Mouse (Mus musculus): ENCODE results near the gene Tmem171.

The Tmem171 gene

DNA sequence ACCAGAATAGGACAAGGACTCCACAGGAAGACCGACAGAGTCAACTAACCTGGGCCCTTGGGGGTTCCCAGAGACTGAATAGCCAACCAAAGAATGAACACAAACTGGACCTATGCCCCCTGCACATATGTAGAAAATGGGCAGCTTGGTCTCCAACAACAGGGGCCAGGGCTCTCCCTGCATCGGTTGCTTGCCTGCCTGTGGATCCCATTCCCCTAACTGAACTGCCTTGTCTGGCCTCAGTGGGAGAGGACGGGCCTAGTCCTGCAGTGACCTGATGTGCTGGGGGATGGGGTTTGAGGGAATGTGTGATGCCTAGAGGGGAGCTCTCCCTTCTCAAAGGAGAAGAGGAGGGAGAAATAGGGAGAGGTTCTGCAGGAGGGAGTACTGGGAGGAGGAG, 25.3 kb downstream of the Tmem171 start:
- Histone ChIP-seq H3K27me3 (ENCODE audit: insufficient read depth, low read length) (peaks cover 2% of the 10 kb centered on the region; the same call in 1 of the 2 replicates), H3K4me3 (replicated peaks; ENCODE audit: low read length) (no peak overlapping the region), H3K9me3 (ENCODE audit: low read length) (no peaks in the 10 kb centered on the region), H3K4me1 (replicated peaks; ENCODE audit: low read depth, low read length) (no peaks in the 10 kb centered on the region), H3K36me3 (ENCODE audit: insufficient read depth, low read length) (no peaks in the 10 kb centered on the region)
- TF ChIP-seq POU5F1 (IDR thresholded peaks at IDR 0.05; ENCODE audit: borderline replicate concordance, low read length) = no peak
- TF ChIP-seq CTCF (conservative IDR thresholded peaks at IDR 0.05; ENCODE audit: low read length) = no peak
- TF ChIP-seq NANOG (IDR thresholded peaks at IDR 0.05; ENCODE audit: borderline replicate concordance, low read length) = no peak

DNA sequence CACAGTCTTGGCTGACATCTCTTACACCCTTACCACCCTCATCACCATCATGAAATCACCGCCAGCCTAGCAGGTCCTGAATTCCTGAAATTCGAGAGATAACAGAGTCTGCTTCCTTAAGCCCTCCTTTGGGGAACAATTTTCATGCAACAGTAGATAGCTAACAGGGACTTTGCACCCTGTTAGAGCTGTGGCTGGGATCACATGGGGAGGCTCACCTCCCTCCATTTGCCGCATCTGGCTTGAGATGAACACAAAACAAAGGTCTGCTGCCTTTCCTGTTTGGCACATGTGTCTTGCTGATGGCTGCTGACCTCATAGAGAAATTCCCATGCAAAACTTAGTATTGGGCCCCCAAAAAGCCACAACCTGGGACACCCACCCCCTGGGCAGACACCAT, 27.3 kb downstream of the Tmem171 start:
- TF ChIP-seq POU5F1 (IDR thresholded peaks at IDR 0.05; ENCODE audit: borderline replicate concordance, low read length) = no peak
- TF ChIP-seq NANOG (IDR thresholded peaks at IDR 0.05; ENCODE audit: borderline replicate concordance, low read length) = no peak
- TF ChIP-seq CTCF (conservative IDR thresholded peaks at IDR 0.05; ENCODE audit: low read length) = no peak
- no peaks in the 10 kb centered on the region for H3K4me1 ChIP-seq (replicated peaks; ENCODE audit: low read depth, low read length)
- no peak overlapping the region for H3K4me3 ChIP-seq (replicated peaks; ENCODE audit: low read length)
- peaks cover 2% of the 10 kb centered on the region; the same call in 1 of the 2 replicates for H3K27me3 ChIP-seq (ENCODE audit: insufficient read depth, low read length)
- H3K36me3 ChIP-seq (ENCODE audit: insufficient read depth, low read length) = no peaks in the 10 kb centered on the region
- H3K9me3 ChIP-seq (ENCODE audit: low read length) = peaks cover 5% of the 10 kb centered on the region

DNA sequence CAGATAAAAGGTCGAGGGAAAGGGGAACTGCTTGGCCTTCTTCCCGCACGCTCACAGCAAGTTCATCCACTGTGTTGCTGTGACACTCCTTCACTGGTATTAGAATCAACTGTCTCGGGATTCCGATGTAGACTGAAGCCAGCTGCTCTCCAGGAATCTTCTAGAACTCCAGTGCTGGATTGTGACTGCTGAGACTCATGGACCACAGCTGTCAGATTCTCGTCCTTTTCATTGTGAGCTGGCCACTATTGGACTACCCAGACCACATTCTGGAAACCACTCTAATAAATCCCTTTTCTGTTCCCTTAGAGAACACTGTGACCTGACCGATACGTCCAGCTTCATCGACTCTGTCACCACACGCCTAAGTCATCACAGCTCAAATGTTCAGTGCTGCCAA, 29.4 kb downstream of the Tmem171 start:
- peaks cover 9% of the 10 kb centered on the region for H3K9me3 ChIP-seq (ENCODE audit: low read length)

DNA sequence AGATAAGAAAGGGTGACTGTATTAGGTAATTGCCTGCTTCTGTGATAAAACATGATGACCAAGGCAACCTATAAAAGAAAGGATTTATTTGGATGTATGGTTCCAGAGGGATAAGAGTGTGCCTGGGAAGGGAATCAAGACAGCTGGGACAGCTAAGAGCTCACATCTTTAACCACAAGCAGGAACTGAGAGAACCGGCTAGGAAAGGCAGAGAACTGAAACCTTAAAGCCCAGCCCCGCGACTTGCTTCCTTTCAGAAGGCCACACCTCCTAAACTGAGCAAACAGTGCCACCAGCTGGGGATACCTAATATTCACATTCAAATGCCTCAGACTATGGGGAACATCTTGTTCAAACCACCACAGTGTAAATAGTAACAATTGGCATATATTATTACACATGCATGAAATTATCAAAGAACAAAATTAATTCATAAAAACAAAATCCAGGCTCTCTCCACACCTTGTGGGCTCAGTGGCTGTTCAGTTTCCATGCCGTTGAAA, 32.4 kb downstream of the Tmem171 start:
- H3K27me3 ChIP-seq (ENCODE audit: insufficient read depth, low read length) = no peaks in the 10 kb centered on the region
- H3K9me3 ChIP-seq (ENCODE audit: low read length) = peaks cover 9% of the 10 kb centered on the region
- TF ChIP-seq NANOG (IDR thresholded peaks at IDR 0.05; ENCODE audit: borderline replicate concordance, low read length) = no peak
- TF ChIP-seq CTCF (conservative IDR thresholded peaks at IDR 0.05; ENCODE audit: low read length) = no peak
- TF ChIP-seq POU5F1 (IDR thresholded peaks at IDR 0.05; ENCODE audit: borderline replicate concordance, low read length) = no peak
- H3K4me1 ChIP-seq (replicated peaks; ENCODE audit: low read depth, low read length) = no peaks in the 10 kb centered on the region
- H3K36me3 ChIP-seq (ENCODE audit: insufficient read depth, low read length) = no peaks in the 10 kb centered on the region
- no peak overlapping the region for H3K4me3 ChIP-seq (replicated peaks; ENCODE audit: low read length)

More for the DNA sequence above, 29.4 kb downstream of the Tmem171 start:
- H3K4me3 ChIP-seq (replicated peaks; ENCODE audit: low read length) = no peak overlapping the region
- TF ChIP-seq POU5F1 (IDR thresholded peaks at IDR 0.05; ENCODE audit: borderline replicate concordance, low read length) = no peak
- TF ChIP-seq CTCF (conservative IDR thresholded peaks at IDR 0.05; ENCODE audit: low read length) = no peak
- no peak for TF ChIP-seq NANOG (IDR thresholded peaks at IDR 0.05; ENCODE audit: borderline replicate concordance, low read length)
- H3K27me3 ChIP-seq (ENCODE audit: insufficient read depth, low read length) = peaks cover 2% of the 10 kb centered on the region; the same call in 1 of the 2 replicates
- H3K36me3 ChIP-seq (ENCODE audit: insufficient read depth, low read length) = no peaks in the 10 kb centered on the region
- no peaks in the 10 kb centered on the region for H3K4me1 ChIP-seq (replicated peaks; ENCODE audit: low read depth, low read length)

DNA sequence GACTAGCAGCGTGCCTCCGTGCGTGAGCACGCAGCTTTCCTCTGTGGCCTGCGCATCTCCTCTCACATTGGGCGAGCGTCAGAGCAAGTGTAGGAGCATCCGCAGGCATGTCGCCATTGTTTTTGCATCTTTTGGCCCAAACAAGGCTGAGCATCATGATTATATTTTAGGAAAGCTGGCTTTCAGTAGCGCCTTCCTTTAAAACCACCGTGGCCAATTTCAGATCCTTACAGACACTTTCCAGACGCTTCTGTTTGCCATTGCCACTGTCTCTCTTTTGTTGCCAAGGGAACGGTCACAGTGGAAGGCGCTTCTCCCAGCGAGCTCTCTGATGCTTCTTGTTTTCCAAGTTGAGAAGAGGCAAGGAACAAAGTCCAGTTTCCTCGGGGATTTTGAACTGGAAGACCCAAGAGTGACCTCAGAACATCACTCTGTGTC, 38.6 kb downstream of the Tmem171 start:
- Histone ChIP-seq H3K36me3 (ENCODE audit: insufficient read depth, low read length) (no peaks in the 10 kb centered on the region), H3K4me3 (replicated peaks; ENCODE audit: low read length) (no peak overlapping the region), H3K27me3 (ENCODE audit: insufficient read depth, low read length) (no peaks in the 10 kb centered on the region), H3K4me1 (replicated peaks; ENCODE audit: low read depth, low read length) (no peaks in the 10 kb centered on the region), H3K9me3 (ENCODE audit: low read length) (no peaks in the 10 kb centered on the region)
- TF ChIP-seq NANOG (IDR thresholded peaks at IDR 0.05; ENCODE audit: borderline replicate concordance, low read length) = no peak
- TF ChIP-seq CTCF (conservative IDR thresholded peaks at IDR 0.05; ENCODE audit: low read length) = no peak
- no peak for TF ChIP-seq POU5F1 (IDR thresholded peaks at IDR 0.05; ENCODE audit: borderline replicate concordance, low read length)

DNA sequence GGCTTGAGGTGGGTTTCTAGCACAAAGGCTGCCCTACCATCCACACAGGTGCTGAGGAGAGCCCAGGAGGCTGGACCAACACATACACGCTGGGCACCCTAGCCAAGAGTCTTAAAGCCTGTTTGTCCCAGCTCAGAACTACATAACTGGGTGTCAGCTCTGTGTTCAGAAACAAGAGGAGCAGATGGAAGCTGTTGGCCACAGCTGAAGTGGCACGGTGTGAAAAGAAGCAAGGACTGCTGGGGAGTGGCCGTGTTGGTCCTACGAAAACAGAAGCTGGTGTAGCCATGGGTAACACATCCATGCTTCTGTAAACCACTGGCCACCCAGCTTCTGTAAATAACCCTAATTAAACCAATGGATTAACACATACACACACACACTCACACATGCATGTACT, 39.3 kb downstream of the Tmem171 start:
- H3K4me3 ChIP-seq (replicated peaks; ENCODE audit: low read length) = no peak overlapping the region
- H3K27me3 ChIP-seq (ENCODE audit: insufficient read depth, low read length) = no peaks in the 10 kb centered on the region
- no peaks in the 10 kb centered on the region for H3K4me1 ChIP-seq (replicated peaks; ENCODE audit: low read depth, low read length)
- H3K9me3 ChIP-seq (ENCODE audit: low read length) = no peaks in the 10 kb centered on the region
- no peak for TF ChIP-seq CTCF (conservative IDR thresholded peaks at IDR 0.05; ENCODE audit: low read length)
- no peak for TF ChIP-seq NANOG (IDR thresholded peaks at IDR 0.05; ENCODE audit: borderline replicate concordance, low read length)
- no peak for TF ChIP-seq POU5F1 (IDR thresholded peaks at IDR 0.05; ENCODE audit: borderline replicate concordance, low read length)
- H3K36me3 ChIP-seq (ENCODE audit: insufficient read depth, low read length) = no peaks in the 10 kb centered on the region

DNA sequence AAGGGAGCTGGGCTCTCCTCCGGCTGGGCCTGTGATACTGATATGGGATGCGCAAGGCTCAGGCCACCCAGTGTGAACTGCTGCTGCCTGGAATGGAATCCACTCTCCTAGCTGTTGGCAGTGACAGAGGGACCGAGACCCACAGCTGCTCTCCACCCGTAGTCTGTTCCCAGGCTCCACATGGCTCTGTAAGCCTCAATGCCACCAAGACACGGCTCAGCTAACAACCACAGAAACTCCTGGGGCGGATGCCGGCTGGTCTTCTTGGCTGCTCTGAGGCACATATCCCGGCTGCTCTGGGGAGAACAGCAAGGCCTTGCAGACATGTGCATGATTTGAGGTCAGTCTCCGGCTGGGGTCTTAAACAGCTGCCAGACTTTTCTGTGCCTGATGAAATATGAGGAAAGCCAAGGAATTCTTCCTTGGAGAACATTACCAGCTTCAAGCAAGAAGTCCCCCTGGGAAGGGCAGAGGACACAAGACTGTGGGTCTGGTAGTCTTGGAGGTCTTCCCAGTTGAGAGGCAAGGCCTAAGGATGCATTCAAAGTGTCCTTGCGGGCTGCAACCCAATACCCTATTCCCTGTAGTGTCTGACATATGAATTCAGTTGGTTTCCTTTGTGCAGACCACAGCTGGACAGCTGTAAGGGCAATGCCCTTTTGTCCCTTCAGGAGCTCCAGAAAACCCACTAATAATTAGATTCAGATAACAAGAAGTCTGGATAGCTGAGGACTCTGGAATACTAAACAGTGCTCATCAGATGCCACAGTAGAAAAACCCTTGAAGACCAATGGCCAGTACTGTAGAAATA, 40.3 kb downstream of the Tmem171 start:
- Histone ChIP-seq H3K4me3 (replicated peaks; ENCODE audit: low read length) (no peak overlapping the region), H3K36me3 (ENCODE audit: insufficient read depth, low read length) (no peaks in the 10 kb centered on the region), H3K4me1 (replicated peaks; ENCODE audit: low read depth, low read length) (no peaks in the 10 kb centered on the region), H3K27me3 (ENCODE audit: insufficient read depth, low read length) (no peaks in the 10 kb centered on the region), H3K9me3 (ENCODE audit: low read length) (no peaks in the 10 kb centered on the region)
- TF ChIP-seq NANOG (IDR thresholded peaks at IDR 0.05; ENCODE audit: borderline replicate concordance, low read length) = no peak
- no peak for TF ChIP-seq POU5F1 (IDR thresholded peaks at IDR 0.05; ENCODE audit: borderline replicate concordance, low read length)
- TF ChIP-seq CTCF (conservative IDR thresholded peaks at IDR 0.05; ENCODE audit: low read length) = no peak

DNA sequence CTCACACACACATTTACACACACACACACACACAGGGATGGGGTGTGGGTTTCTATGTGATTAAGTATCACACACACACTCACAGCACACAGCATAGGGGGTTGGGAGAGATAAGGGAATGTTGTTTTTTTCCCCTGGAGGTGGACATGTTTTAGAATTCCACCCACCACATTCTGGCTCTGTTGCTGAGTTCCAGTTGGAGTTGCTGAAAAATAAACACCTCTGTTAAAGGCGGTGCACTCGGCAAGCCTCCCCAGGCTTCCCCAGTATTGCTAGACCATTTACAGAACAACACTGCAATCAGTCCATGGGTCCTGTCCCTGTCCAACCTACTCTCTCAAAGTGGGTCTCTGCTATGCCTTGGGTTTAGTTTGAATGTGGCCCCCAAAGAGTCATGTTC, 42.4 kb downstream of the Tmem171 start:
- Histone ChIP-seq H3K36me3 (ENCODE audit: insufficient read depth, low read length) (no peaks in the 10 kb centered on the region), H3K4me3 (replicated peaks; ENCODE audit: low read length) (no peak overlapping the region), H3K9me3 (ENCODE audit: low read length) (peaks cover 6% of the 10 kb centered on the region; the same call in 1 of the 2 replicates), H3K27me3 (ENCODE audit: insufficient read depth, low read length) (no peaks in the 10 kb centered on the region), H3K4me1 (replicated peaks; ENCODE audit: low read depth, low read length) (0 out of 2 replicates have a peak, but pooled peaks cover 7% of the 10 kb centered on the region)
- TF ChIP-seq NANOG (IDR thresholded peaks at IDR 0.05; ENCODE audit: borderline replicate concordance, low read length) (no peak), POU5F1 (IDR thresholded peaks at IDR 0.05; ENCODE audit: borderline replicate concordance, low read length) (no peak), CTCF (conservative IDR thresholded peaks at IDR 0.05; ENCODE audit: low read length) (no peak)
